Mouse (Mus musculus): Measurements from ENCODE around the gene Olfr520. TPM values are rescaled to one million over a fixed set of nuclear protein-coding genes. Genes with fewer than 3 reads are reported as not detected.

Gene Olfr520
- polyA plus RNA-seq (2017; shearing (Covaris generic)): not detected

GRCm38 (mm10) chr7:99729973-99730372 lies at the start of gene Olfr520:
TSS of gene Olfr520 (plus strand) at chr7:99730273.

GRCm38 (mm10) chr7:99711166-99711565 lies 18.9 kb upstream of the Olfr520 start, which contains the start of gene Slco2b1:
TSS of gene Slco2b1 (minus strand) at chr7:99711340.

GRCm38 (mm10) chr7:99763207-99763606 lies 33.1 kb downstream of the Olfr520 start, which contains the start of gene Olfr521:
TSS of gene Olfr521 (plus strand) at chr7:99763507.

Other genes with a start within 250 kb of the Olfr520 start
- gene Rps3, start 246.5 kb upstream of the Olfr520 start, polyA plus RNA-seq (2017; shearing (Covaris generic)): 1,000 to 10,000 TPM; 1,095 to 1,751 TPM
- gene Arrb1, start 194.8 kb upstream of the Olfr520 start, polyA plus RNA-seq (2017; shearing (Covaris generic)): 10 to 100 TPM; 10.5 to 13.8 TPM
- under 1 TPM; 0.11 to 0.98 TPM for gene Tpbgl, start 103.2 kb upstream of the Olfr520 start, polyA plus RNA-seq (2017; shearing (Covaris generic))
- under 1 TPM; 0.24 to 0.81 TPM for gene Slco2b1, start 18.9 kb upstream of the Olfr520 start, polyA plus RNA-seq (2017; shearing (Covaris generic))
- gene Olfr521, start 33.2 kb downstream of the Olfr520 start, polyA plus RNA-seq (2017; shearing (Covaris generic)): not detected
- 10 to 100 TPM; 15.4 to 29.8 TPM for gene Neu3, start 98.1 kb downstream of the Olfr520 start, polyA plus RNA-seq (2017; shearing (Covaris generic))
- gene Xrra1, start 128.8 kb downstream of the Olfr520 start, polyA plus RNA-seq (2017; shearing (Covaris generic)): under 1 TPM in 1 of 2 experiments, not detected in 1; 0.24 TPM
- gene Spcs2, start 133.2 kb downstream of the Olfr520 start, polyA plus RNA-seq (2017; shearing (Covaris generic)): 100 to 1,000 TPM; 391 to 462 TPM